Mouse (Mus musculus) hindbrain, embryonic 11.5 days (tissue): Measurements from ENCODE around the gene Trpc7. TPM values are rescaled to one million over a fixed set of nuclear protein-coding genes. Genes with fewer than 3 reads are reported as not detected.

Experiments used
- ATAC-seq: fragments of 200-750 bp; cut with Nextera tagmentation; 2 replicates; pipeline ENCODE4 v1.8.0; 2017; ENCODE audit warnings: mild to moderate bottlenecking, moderate TSS enrichment, moderate library complexity; ENCODE audit not compliant: low FRiP score
- DNase-seq: peaks from one replicate; pipeline ENCODE4 v3.0.0-alpha.2; 2015; ENCODE audit warnings: low spot score
- H3K27ac ChIP-seq: fragments of 300-500 bp; sonication (generic); 2 replicates; pipeline ENCODE4 v1.5.1; 2014; ENCODE audit warnings: mild to moderate bottlenecking, low read depth, low read length
- H3K27me3 ChIP-seq: fragments of 300-500 bp; sonication (generic); 2 replicates; pipeline ENCODE4 v1.6.1; 2014; ENCODE audit warnings: mild to moderate bottlenecking, low read length, moderate library complexity, mixed read lengths; ENCODE audit not compliant: control insufficient read depth, insufficient read depth
- H3K36me3 ChIP-seq: fragments of 300-500 bp; sonication (generic); 2 replicates; pipeline ENCODE4 v1.6.1; 2014; ENCODE audit warnings: mild to moderate bottlenecking, low read length, moderate library complexity, mixed read lengths; ENCODE audit not compliant: control insufficient read depth, insufficient read depth
- H3K4me1 ChIP-seq: fragments of 300-500 bp; sonication (generic); replicated peaks from 2 replicates; pipeline ENCODE4 v1.6.1; 2014; ENCODE audit warnings: low read length, mixed read lengths; ENCODE audit not compliant: control insufficient read depth, insufficient read depth
- H3K4me2 ChIP-seq: fragments of 300-500 bp; sonication (generic); replicated peaks from 2 replicates; pipeline ENCODE4 v1.6.1; 2014; ENCODE audit warnings: mild to moderate bottlenecking, low read depth, low read length
- H3K4me3 ChIP-seq: fragments of 300-500 bp; sonication (generic); 2 replicates; pipeline ENCODE4 v1.5.1; 2014; ENCODE audit warnings: low read depth, low read length
- H3K9ac ChIP-seq: fragments of 300-500 bp; sonication (generic); 2 replicates; pipeline ENCODE4 v1.6.1; 2014; ENCODE audit warnings: low read depth, low read length
- H3K9me3 ChIP-seq: fragments of 300-500 bp; sonication (generic); 2 replicates; pipeline ENCODE4 v1.6.1; 2016; ENCODE audit warnings: low read length; ENCODE audit not compliant: control insufficient read depth
- WGBS: fragments of 180-500 bp; shearing (Covaris S2); extraction: QIAGEN DNeasy Blood & Tissue Kit; methylation state at CpG from one replicate; pipeline ENCODE4 v1.1.7; 2014; 5-methylcytosine and 5-hydroxymethylcytosine counted together
- polyA plus RNA-seq: library from polyadenylated mRNA; unstranded; fragments of >200 nt; fragmentation: Nextera tagmentation; extraction: Ambion mirVana; gene quantifications from 2 replicates; pipeline ENCODE4 v1.2.1, GENCODE M21; 2014

The Trpc7 gene
- polyA plus RNA-seq, 1 experiment from 2014 or later: 0.48 TPM

- Histone ChIP-seq H3K27me3 (no peaks in the 10 kb centered on the region), H3K4me2 (no peak overlapping the region), H3K27ac (no peak overlapping the region), H3K9ac (no peak overlapping the region), H3K9me3 (no peaks in the 10 kb centered on the region), H3K4me3 (no peak overlapping the region), H3K36me3 (peaks cover 9% of the 10 kb centered on the region), H3K4me1 (no peaks in the 10 kb centered on the region)
- 90% methylated on average over 4 of the region's 4 CpGs for WGBS
- DNase-seq: no peak
- ATAC-seq: no peak
These were observed 161.2 kb downstream of the Trpc7 start for GRCm38 (mm10) chr13:56734617-56735016.

DNA sequence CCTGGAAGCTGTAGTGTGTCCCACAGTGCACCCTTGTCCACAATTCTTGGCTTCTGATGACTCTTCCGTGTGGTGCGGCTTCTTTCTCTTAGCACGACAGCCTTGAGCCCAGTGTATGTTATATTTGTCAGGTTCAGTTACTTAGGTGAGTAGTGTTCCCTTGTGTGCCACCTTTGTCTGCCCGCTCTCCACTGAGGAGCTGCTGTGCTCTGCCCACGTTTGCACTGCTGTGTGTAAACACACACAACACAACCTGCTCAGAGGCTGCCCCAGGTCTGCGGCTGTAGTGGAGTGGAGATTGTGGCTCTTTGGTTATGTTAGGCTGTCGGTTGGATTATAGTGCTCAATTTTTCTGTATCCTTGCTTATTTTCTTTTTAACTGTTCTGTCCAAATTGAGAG, 166.7 kb downstream of the Trpc7 start:
- 98% methylated on average over 7 of the region's 7 CpGs for WGBS
- ATAC-seq (no peak), DNase-seq (no peak)
- Histone ChIP-seq H3K9ac (no peak overlapping the region), H3K4me3 (no peak overlapping the region), H3K9me3 (no peaks in the 10 kb centered on the region), H3K27ac (no peak overlapping the region), H3K27me3 (no peaks in the 10 kb centered on the region), H3K4me2 (no peak overlapping the region), H3K4me1 (no peaks in the 10 kb centered on the region), H3K36me3 (peaks cover 9% of the 10 kb centered on the region)

- Histone ChIP-seq H3K4me2 (no peak overlapping the region), H3K9me3 (no peaks in the 10 kb centered on the region), H3K27me3 (no peaks in the 10 kb centered on the region), H3K36me3 (peaks cover 13% of the 10 kb centered on the region), H3K27ac (no peak overlapping the region), H3K9ac (no peak overlapping the region), H3K4me3 (no peak overlapping the region), H3K4me1 (no peaks in the 10 kb centered on the region)
- 93% methylated on average over 4 of the region's 4 CpGs for WGBS
- ATAC-seq: no peak
- no peak for DNase-seq
These were observed 169.2 kb downstream of the Trpc7 start for GRCm38 (mm10) chr13:56726551-56726950.

Other genes starting within 250 kb of the Trpc7 start
- gene Smad5, start 193.0 kb downstream of the Trpc7 start, polyA plus RNA-seq: 47.8 and 50.9 TPM in 2 replicates
- gene Gm45623, start 142.2 kb downstream of the Trpc7 start, polyA plus RNA-seq: not detected in 2 replicates